Comparison of ENCODE assay signal across 8 mouse cellular contexts in the genomic region with DNA sequence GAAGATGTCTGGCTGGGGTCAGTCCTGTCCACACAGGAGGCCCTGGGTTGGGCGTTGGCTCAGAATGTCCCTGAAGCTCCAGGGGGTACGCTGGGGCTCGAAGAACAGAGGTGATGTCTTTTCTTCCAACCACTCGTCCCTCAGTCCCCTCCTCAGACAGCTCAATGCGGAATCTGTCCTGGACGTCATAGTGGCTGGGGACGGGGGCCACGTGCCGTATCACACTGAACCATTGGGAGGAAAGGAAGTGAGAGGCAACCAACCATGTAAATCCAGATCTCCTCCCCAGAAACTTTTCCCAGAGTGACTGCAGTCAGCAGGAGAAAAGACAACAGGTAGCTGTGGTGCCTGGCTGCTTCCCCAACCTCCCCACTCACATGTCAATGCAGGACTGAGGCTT. TPM values are rescaled to one million over a fixed set of nuclear protein-coding genes. Genes with fewer than 3 reads are reported as not detected.
DNase-seq lines count a peak whose midpoint lies in the region; ATAC-seq and TF ChIP-seq lines count a peak whose summit lies in the region.

No protein-coding gene starts in this region.

- 63% methylated on average over 9 of the region's 9 CpGs for WGBS in forebrain, postnatal 0 days
- 26% methylated on average over 9 of the region's 9 CpGs for whole genome bisulfite sequencing in liver, embryonic 15.5 days (ENCODE audit: insufficient replicate concordance)

- H3K27me3 ChIP-seq in CH12.LX (replicated peaks), result no peaks in the 10 kb centered on the region
- H3K27me3 ChIP-seq in forebrain, postnatal 0 days (ENCODE audit: insufficient read depth, low read length), result no peaks in the 10 kb centered on the region
- no peaks in the 10 kb centered on the region for H3K27me3 ChIP-seq in liver, embryonic 15.5 days

- no peak for TF ChIP-seq POLR2A in CH12.LX (IDR thresholded peaks at IDR 0.05; ENCODE audit: low read depth, low read length)

- intact Hi-C loops in heart, postnatal 36 days (cut with DNase I), result no loop called here

- H3K9ac ChIP-seq in CH12.LX (ENCODE audit: insufficient read depth, low read depth), result no peak overlapping the region; the same call in 1 of the 2 replicates
- peak overlapping the region; percentile 87 for H3K9ac ChIP-seq in forebrain, postnatal 0 days
- H3K9ac ChIP-seq in liver, embryonic 15.5 days, result peak overlapping the region; percentile 84

- H3K36me3 ChIP-seq in CH12.LX (replicated peaks in 1 of 2; ENCODE audit: control insufficient read depth in 1 of 2, insufficient read depth in 1 of 2, low read length in 1 of 2), result peaks cover 12 to 24% of the 10 kb centered on the region in 2 experiments
- no peaks in the 10 kb centered on the region for H3K36me3 ChIP-seq in forebrain, postnatal 0 days (ENCODE audit: insufficient read depth)
- peaks cover 5% of the 10 kb centered on the region; the same call in 1 of the 2 replicates for H3K36me3 ChIP-seq in liver, embryonic 15.5 days (replicated peaks)

- no peak for ATAC-seq in forebrain, postnatal 0 days
- ATAC-seq in liver, embryonic 15.5 days (ENCODE audit: insufficient read depth), result no peak

- no peak for TF ChIP-seq RAD21 in CH12.LX (IDR thresholded peaks at IDR 0.05; ENCODE audit: low read depth, low read length)

- no peak overlapping the region for H3K27ac ChIP-seq in CH12.LX (ENCODE audit: insufficient read depth, low read depth)
- no peak overlapping the region for H3K27ac ChIP-seq in forebrain, postnatal 0 days (ENCODE audit: low read depth, low read length)
- H3K27ac ChIP-seq in liver, embryonic 15.5 days (replicated peaks), result peak overlapping the region; percentile 89

- no peaks in the 10 kb centered on the region for H3K9me3 ChIP-seq in CH12.LX (replicated peaks; ENCODE audit: low read length)
- H3K9me3 ChIP-seq in forebrain, postnatal 0 days (ENCODE audit: low read length), result no peaks in the 10 kb centered on the region
- H3K9me3 ChIP-seq in liver, embryonic 15.5 days (replicated peaks), result no peaks in the 10 kb centered on the region

- peak; percentile 95 for DNase-seq in heart, adult 11 months
- DNase-seq in heart, postnatal 36 days, result no peak
- no peak for DNase-seq in CH12.LX (ENCODE audit: extremely low read depth)
- DNase-seq in forebrain, postnatal 0 days, result no peak
- DNase-seq in right cerebral cortex, postnatal 4 days, result no peak
- DNase-seq in left cerebral cortex, adult 11 months (ENCODE audit: low spot score), result no peak
- DNase-seq in urinary bladder, postnatal 10 days (ENCODE audit: low spot score), result no peak

- peak overlapping the region; percentile 60 to 92 (median 74) for H3K4me3 ChIP-seq in CH12.LX (replicated peaks in 1 of 3; ENCODE audit: low read depth in 2 of 3, low read length in 2 of 3, poor library complexity in 1 of 3)
- peak overlapping the region; percentile 74 for H3K4me3 ChIP-seq in forebrain, postnatal 0 days (ENCODE audit: low read depth, low read length)
- peak overlapping the region; percentile 65 for H3K4me3 ChIP-seq in liver, embryonic 15.5 days (replicated peaks)

- H3K79me2 ChIP-seq in CH12.LX (replicated peaks; ENCODE audit: control insufficient read depth, extremely low read depth, insufficient read depth, poor library complexity, severe bottlenecking), result peaks cover 6% of the 10 kb centered on the region; the same call in 1 of the 2 replicates

- in situ Hi-C loops in CH12.LX (cut with MboI; ENCODE audit: low pct_ligation_motif_present, low pct_unique_long_range_greater_than_20kb, low sequenced_read_pairs), result no loop called here

- TF ChIP-seq CTCF in CH12.LX (conservative IDR thresholded peaks at IDR 0.05 in 1 of 2, IDR thresholded peaks at IDR 0.05 in 1 of 2; ENCODE audit: low read depth in 2 of 2, low read length in 2 of 2), result no peak
- no peak for TF ChIP-seq CTCF in forebrain, postnatal 0 days (IDR thresholded peaks at IDR 0.05; ENCODE audit: low read depth)

- H3K4me2 ChIP-seq in CH12.LX (ENCODE audit: insufficient read depth, low read depth, poor library complexity, severe bottlenecking), result peak overlapping the region; percentile 86; the same call in 1 of the 2 replicates
- H3K4me2 ChIP-seq in forebrain, postnatal 0 days (ENCODE audit: low read depth), result peak overlapping the region; percentile 98
- H3K4me2 ChIP-seq in liver, embryonic 15.5 days, result peak overlapping the region; percentile 97

- TF ChIP-seq EP300 in CH12.LX (IDR thresholded peaks at IDR 0.05; ENCODE audit: low read length), result no peak

- peaks cover 13 to 35% of the 10 kb centered on the region in 2 experiments for H3K4me1 ChIP-seq in CH12.LX (ENCODE audit: control insufficient read depth in 1 of 2, insufficient read depth in 2 of 2)
- H3K4me1 ChIP-seq in forebrain, postnatal 0 days (ENCODE audit: insufficient read depth), result peaks cover 16% of the 10 kb centered on the region
- peaks cover 67% of the 10 kb centered on the region for H3K4me1 ChIP-seq in liver, embryonic 15.5 days (replicated peaks)

- dilution Hi-C loops in CH12.LX (cut with MboI; ENCODE audit: extremely low pct_ligation_motif_present, extremely low pct_unique_long_range_greater_than_20kb, low sequenced_read_pairs), result no loop called here

TF ChIP-seq in CH12.LX, 34 proteins besides CTCF, POLR2A, EP300 and RAD21:
- TF ChIP-seq NELFE (IDR thresholded peaks at IDR 0.05; ENCODE audit: low read depth, low read length) (no peak), CHD2 (IDR thresholded peaks at IDR 0.05; ENCODE audit: low read length) (no peak), RCOR1 (conservative IDR thresholded peaks at IDR 0.05; ENCODE audit: low read depth, low read length) (no peak), ETS1 (conservative IDR thresholded peaks at IDR 0.05; ENCODE audit: low read depth, low read length) (no peak), HCFC1 (IDR thresholded peaks at IDR 0.05; ENCODE audit: low read depth, low read length) (no peak), ZKSCAN1 (IDR thresholded peaks at IDR 0.05; ENCODE audit: borderline replicate concordance, low read depth, low read length) (no peak), PAX5 (IDR thresholded peaks at IDR 0.05; ENCODE audit: low read length) (no peak), SIN3A (IDR thresholded peaks at IDR 0.05; ENCODE audit: low read length) (no peak), IRF4 (IDR thresholded peaks at IDR 0.05; ENCODE audit: low read depth, low read length) (no peak), USF1 (IDR thresholded peaks at IDR 0.05; ENCODE audit: low read depth, low read length) (no peak)

RNA-seq across cellular contexts. Expression of gene Mospd3, which starts 1.3 kb away (rescaled TPM):
- 10 to 100 TPM; 16.5 to 16.8 TPM for total RNA-seq in heart, postnatal 36 days (2021)
- total RNA-seq in CH12.LX (2012; rRNA removed) (4.2 and 5.5 TPM in 2 replicates), CH12.LX (2014; rRNA removed) (0.76 and 1.5 TPM in 2 replicates)
- 18.3 and 23.7 TPM in 2 replicates for polyA plus RNA-seq in CH12.LX (2012; ENCODE audit: insufficient read length, low read depth)
- 4.9 and 5.8 TPM in 2 replicates for total RNA-seq in forebrain, postnatal 0 days (2014; rRNA removed)
- polyA plus RNA-seq in forebrain, postnatal 0 days (2015; fragmentation: Nextera tagmentation; extraction: Ambion mirVana), result 61.5 and 67.9 TPM in 2 replicates
- polyA plus RNA-seq in liver, embryonic 15.5 days (2015; fragmentation: Nextera tagmentation; extraction: Ambion mirVana), result 29.7 and 31.7 TPM in 2 replicates

RNA-seq across cellular contexts. Expression of gene Pcolce, which starts 14.0 kb away (rescaled TPM):
- 10 to 100 TPM; 58.1 to 65.1 TPM for total RNA-seq in heart, postnatal 36 days (2021)
- total RNA-seq in CH12.LX (2012; rRNA removed), result 0.30 and 0.46 TPM in 2 replicates
- total RNA-seq in CH12.LX (2014; rRNA removed), result not detected in 2 replicates
- polyA plus RNA-seq in CH12.LX (2012; ENCODE audit: insufficient read length, low read depth), result 0.76 and 0.97 TPM in 2 replicates
- 13.1 and 22.5 TPM in 2 replicates for total RNA-seq in forebrain, postnatal 0 days (2014; rRNA removed)
- 18.1 and 20.3 TPM in 2 replicates for polyA plus RNA-seq in forebrain, postnatal 0 days (2015; fragmentation: Nextera tagmentation; extraction: Ambion mirVana)
- polyA plus RNA-seq in liver, embryonic 15.5 days (2015; fragmentation: Nextera tagmentation; extraction: Ambion mirVana), result 16.6 and 17.4 TPM in 2 replicates

RNA-seq across cellular contexts. Expression of gene Fbxo24, which starts 29.2 kb away (rescaled TPM):
- under 1 TPM; 0.16 to 0.31 TPM for total RNA-seq in heart, postnatal 36 days (2021)
- total RNA-seq in CH12.LX (2012; rRNA removed) (0.13 TPM in 2 replicates), CH12.LX (2014; rRNA removed) (not detected in 2 replicates)
- 0.24 and 0.26 TPM in 2 replicates for polyA plus RNA-seq in CH12.LX (2012; ENCODE audit: insufficient read length, low read depth)
- 0.23 and 0.24 TPM in 2 replicates for total RNA-seq in forebrain, postnatal 0 days (2014; rRNA removed)
- 0.09 and 0.10 TPM in 2 replicates for polyA plus RNA-seq in forebrain, postnatal 0 days (2015; fragmentation: Nextera tagmentation; extraction: Ambion mirVana)
- not detected in 2 replicates for polyA plus RNA-seq in liver, embryonic 15.5 days (2015; fragmentation: Nextera tagmentation; extraction: Ambion mirVana)

RNA-seq across cellular contexts. Expression of gene Lrch4, which starts 29.3 kb away (rescaled TPM):
- total RNA-seq in heart, postnatal 36 days (2021), result 10 to 100 TPM; 18.4 to 20.5 TPM
- total RNA-seq in CH12.LX (2012; rRNA removed) (20.0 and 25.6 TPM in 2 replicates), CH12.LX (2014; rRNA removed) (9.0 and 9.9 TPM in 2 replicates)
- 47.9 and 62.1 TPM in 2 replicates for polyA plus RNA-seq in CH12.LX (2012; ENCODE audit: insufficient read length, low read depth)
- total RNA-seq in forebrain, postnatal 0 days (2014; rRNA removed), result 3.3 and 5.6 TPM in 2 replicates
- 11.3 and 12.8 TPM in 2 replicates for polyA plus RNA-seq in forebrain, postnatal 0 days (2015; fragmentation: Nextera tagmentation; extraction: Ambion mirVana)
- 25.7 and 26.4 TPM in 2 replicates for polyA plus RNA-seq in liver, embryonic 15.5 days (2015; fragmentation: Nextera tagmentation; extraction: Ambion mirVana)

RNA-seq across cellular contexts. Expression of gene Gm20605, which starts 29.4 kb away (rescaled TPM):
- 1 to 10 TPM; 3.9 to 4.9 TPM for total RNA-seq in heart, postnatal 36 days (2021)
- total RNA-seq in CH12.LX (2012; rRNA removed), result 1.1 and 1.5 TPM in 2 replicates
- 0.50 and 1.1 TPM in 2 replicates for total RNA-seq in CH12.LX (2014; rRNA removed)
- polyA plus RNA-seq in CH12.LX (2012; ENCODE audit: insufficient read length, low read depth), result 7.4 and 9.0 TPM in 2 replicates
- 3.6 and 6.1 TPM in 2 replicates for total RNA-seq in forebrain, postnatal 0 days (2014; rRNA removed)
- 1.9 and 2.4 TPM in 2 replicates for polyA plus RNA-seq in forebrain, postnatal 0 days (2015; fragmentation: Nextera tagmentation; extraction: Ambion mirVana)
- 6.0 and 7.8 TPM in 2 replicates for polyA plus RNA-seq in liver, embryonic 15.5 days (2015; fragmentation: Nextera tagmentation; extraction: Ambion mirVana)
